Mouse (Mus musculus) lung, adult 2 months (tissue): ENCODE data around the gene Fgf22.

Experiments used
- CTCF ChIP-seq: fragments of 200-500 bp; IDR thresholded peaks from 2 replicates; pipeline ENCODE4 v1.5.1; 2011; ENCODE audit warnings: mild to moderate bottlenecking, low read length, control low read depth; ENCODE audit not compliant: insufficient read depth
- POLR2A ChIP-seq: fragments of 200-500 bp; IDR thresholded peaks from 2 replicates; pipeline ENCODE4 v1.6.1; 2011; ENCODE audit warnings: low read depth, mild to moderate bottlenecking, control low read depth, low read length, borderline replicate concordance; ENCODE audit errors: extremely low read depth

GRCm38 (mm10) chr10:79735361-79735760 lies 19.5 kb upstream of the Fgf22 start:
- TF ChIP-seq CTCF (no peak), POLR2A (no peak)
